Mouse (Mus musculus) kidney, postnatal 25 days (tissue): ENCODE measurements at regions not wholly inside any gene's neighbourhood (a gene's known extent, or its start where the extent isn't known, plus 50 kb on each side); places are given as distances from the start of the nearest gene placed in this dataset.

Experiments
- DNase-seq, 2 experiments: peaks; one replicate each; pipeline ENCODE4 v3.0.0; 2021; ENCODE audit warnings: mixed read lengths in 2 of 2

DNA sequence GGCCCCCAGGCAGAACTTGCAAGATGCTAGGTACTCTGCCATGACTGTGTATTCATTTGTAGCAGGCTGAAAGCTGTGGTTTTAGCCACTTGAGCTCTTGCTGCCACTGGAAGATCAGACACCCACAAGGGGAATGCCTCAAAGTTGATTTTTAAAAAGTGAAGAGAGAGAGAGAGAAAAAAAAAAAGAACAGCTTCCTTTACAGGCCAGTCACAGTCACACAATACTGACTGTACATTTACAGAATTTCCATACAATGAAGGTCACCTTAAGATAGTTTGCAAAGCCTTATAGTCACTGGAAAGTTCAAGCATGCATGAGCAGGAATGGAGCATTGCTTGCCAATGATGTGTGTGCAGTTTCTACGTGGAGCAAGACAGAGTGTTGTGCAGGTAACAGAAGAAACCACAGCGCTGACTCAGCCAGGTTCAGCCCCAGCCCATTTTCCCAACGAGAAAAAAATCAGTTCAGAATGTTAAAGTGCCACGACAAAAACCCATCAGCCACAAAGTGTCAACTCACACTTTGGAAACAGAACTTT, 109.3 kb upstream of the Ado start:
- DNase-seq: no peak

DNA sequence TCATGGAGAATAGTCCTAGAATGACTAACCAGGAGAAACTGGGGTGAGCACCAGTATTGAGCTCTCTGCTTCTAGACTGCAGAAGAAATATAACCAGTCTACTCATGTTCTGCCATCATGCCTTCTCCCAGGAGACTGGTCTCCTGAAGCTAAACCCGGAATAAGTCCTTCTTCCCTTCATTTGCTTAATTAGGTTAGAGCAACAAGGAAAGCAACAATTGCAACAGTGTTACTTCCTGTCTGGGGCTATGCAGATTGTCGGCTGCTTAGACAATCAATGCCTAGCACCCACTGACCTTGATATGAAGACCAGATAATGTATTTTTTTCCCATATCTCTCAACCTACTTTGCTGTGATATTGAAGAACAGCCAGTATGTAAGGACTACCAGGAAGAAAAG, 108.5 kb upstream of the Ado start:
- DNase-seq: no peak

DNA sequence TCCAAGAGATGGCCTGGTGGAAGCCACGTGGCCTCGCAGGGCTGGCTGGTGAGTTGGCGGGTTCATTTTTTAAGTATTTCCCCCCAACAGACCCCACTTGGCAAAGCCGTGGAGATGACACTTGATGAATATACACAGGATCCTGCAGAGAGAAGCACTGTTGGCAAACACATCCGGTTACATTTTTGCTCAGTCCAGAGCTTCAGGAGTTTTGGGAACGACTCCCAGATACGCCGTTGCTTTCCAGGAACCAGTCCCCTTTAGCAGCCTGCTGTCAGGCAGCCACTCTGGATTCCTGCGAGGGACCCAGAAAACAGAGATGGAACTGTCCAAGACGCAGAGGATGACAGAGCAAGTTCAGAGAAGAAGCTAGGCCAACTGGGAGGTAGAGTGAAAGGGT, 105.8 kb upstream of the Ado start:
- no peak for DNase-seq

DNA sequence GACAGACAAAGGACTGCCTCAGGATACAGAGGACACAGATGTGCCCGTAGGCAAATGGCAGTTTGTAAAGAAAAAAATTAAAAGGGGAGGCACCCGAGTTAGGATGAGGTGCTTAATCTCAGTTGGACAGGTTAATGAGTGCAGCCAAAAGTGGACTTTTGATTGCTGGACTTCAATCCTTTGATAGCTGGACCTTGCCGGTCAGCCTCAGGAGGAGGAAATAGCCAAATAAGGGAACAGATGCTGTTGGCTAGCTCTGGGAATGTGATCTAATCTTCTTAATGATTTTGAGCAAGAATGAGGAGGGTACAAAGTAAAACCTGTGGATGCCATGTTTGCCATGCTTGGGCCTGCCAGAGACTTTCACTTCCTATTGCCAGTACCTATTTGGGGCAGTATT, 103.5 kb upstream of the Ado start:
- no peak for DNase-seq

DNA sequence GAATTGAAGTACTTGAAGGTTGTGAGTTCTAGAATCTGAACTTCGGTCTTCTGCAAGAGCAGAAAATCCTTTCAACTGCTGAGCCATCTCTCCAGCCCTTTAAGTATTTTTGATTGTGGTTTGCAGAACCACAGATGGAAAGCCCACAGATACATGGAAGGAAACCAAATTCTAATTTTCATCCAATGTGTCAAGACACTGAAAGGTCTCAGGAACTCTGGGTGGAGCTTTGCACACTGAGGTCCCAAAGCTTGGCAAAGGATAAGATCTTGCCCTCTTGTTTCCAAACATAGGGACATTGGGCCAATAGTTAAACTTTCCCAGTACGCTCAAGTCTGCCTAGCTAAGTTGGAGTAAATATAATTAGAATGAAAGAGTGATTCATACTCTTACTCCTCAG, 102.6 kb upstream of the Ado start:
- DNase-seq: no peak

DNA sequence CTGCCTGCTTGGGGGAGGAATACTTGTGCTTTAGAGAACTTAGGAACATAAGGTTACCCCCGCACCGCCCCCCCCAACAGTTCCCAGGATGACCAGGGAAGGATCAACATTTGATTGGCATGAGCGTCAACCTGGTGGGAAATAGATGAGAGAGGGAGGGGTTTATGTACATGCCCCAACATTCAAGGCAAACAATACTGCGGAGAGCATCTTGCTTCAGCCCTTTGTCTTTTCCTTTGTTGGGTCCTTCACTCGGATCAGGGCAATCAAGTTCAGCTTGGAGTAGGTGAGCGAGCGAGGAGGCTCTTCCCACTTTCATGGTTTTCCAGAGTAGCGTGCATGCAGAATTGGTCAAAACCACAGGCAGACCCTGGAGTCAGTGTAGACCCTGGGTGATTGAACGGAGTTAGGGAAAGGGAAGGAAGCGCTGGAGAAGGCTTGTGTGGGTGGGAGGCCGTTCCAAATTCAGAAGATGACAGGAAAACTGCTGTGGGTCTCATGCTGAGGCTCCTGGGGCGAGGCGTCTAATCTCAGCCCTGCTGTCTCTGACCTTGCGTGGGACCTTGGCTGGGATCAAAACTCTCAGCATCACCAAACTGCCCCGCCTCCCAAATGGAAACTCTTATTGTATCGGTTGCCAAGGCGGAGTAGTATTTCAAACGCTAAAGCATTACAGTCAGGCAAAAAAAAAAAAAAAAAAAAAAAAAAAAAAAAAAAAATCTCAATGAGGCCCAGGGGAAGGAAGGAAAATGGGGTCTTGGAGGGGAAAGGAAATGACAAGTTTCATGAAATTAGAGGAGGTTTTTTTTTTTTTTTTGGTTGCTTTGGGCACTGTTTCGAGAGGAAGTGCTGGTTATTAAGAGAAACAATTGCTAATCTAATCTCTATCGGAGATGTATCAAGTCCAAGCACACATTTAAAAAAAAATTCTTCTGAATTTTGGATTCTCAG, 99.3 kb upstream of the Ado start:
- peak; percentile 44 to 55 for DNase-seq

DNA sequence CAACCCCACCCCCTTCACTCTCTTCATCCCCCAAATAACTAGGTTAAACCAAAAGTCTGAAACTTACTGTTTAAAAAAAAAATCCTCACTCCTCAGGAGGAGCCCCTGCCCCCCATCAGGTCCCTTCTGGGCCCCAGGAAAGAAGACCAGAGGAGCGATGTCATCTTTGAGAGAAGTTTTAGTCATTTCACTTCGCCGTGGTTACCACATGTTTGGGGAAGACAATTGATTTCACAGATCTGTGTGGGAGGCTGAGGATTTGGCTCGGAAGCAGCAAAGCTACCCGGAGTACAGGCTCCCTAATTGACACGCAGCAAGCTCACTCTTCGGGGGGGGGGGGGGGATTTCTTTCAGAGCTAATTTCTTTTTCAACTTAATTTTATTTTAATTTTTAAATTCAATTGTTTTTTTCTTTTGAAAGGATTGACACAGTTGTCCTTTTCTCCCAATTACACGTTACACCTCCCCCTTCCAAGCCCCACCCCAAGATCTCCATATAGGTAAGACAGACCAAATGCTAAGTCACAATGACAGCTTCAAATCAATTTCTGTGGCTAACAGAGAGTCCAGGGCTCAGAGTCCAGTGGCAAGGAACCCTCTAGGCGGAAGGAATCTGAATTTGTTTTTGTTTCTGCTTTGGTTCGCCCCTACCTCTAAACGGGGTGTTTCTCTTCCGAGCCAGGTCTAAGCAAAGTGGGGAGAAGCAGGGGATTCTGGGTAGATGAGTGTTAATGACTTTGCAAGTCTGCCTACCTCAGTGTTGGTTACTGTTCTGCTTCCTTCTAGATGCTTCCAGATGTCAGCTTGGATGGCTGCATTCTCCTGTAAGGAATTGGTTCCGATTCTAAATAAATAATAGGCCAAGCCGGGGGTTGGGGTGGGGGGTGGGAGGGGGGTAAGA, 98.2 kb upstream of the Ado start:
- no peak for DNase-seq

DNA sequence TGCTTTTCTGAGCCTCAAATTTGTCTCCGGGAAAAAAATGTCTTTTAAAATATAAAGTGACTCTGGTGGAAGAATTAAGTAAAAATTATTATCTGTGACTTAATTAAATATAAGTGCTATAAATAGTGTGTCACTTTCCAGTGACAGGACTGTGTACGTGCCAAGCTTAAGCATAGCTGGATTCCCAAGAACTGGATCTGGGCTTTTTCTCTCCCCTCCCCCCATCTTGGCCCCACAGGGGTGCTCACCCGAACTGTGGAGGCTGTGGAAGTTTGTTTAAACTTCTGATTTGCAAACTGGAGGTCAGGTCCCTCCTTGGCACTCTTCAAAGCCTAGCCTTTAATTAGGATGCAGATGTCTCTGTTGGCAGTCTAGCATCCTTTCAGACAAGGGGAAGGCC, 97.1 kb upstream of the Ado start:
- no peak for DNase-seq

DNA sequence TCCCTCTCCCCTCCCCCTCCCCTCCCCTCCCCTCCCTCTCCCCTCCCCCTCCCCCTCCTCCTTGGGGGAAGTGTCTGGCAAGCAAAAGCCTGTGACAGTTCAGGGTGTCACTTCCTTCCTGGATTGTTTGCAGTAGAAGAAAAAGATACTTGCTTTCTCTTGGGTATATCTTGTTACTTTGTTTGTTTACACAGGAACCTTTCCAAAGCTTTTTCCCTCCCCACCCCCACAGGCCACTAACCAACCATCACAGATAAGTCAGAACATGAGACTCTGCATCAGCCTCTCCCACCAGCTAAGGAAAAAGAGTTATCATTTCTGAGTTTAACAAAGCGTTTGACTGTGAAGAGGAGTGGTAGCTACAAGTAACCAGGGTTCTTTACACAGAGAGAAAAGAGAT, 95.5 kb upstream of the Ado start:
- DNase-seq: peak; percentile 55 to 57

DNA sequence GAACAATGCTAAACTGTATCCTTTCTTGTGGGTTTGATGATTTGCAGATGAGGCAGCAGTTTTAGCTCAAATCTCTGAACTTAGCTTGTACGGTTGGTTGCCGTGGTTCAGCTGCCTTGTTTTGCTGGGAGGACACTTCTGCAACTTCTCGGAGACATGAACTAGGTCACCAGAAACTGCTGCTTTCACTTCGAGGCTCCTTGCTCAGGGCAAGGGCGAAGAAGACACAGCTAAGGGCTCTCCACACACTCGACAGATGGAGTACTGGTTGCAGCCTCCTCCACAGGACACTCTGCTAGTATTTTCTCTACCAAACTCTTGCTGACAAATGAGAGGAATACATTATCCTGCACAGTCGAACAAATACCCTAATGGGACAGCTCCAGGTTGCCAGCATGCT, 94.9 kb upstream of the Ado start:
- DNase-seq: no peak

DNA sequence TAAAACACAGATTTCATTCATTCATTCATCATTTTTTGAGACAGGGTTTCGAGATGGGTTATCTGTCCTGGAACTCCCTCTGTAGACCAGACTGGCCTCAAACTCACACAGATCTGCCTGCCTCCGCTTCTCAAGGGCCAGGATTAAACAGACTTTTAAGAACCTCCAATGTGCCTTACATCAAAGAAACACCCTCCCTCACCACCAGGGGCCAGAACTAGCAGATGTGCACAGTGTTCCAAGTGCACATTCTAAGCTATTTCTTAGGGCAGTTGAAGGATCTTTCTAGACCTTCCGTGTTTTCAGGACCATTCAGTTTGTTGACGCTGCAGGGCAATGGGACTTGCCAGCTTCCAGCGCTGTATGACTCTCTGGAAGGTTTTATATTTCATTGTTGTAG, 88.6 kb upstream of the Ado start:
- no peak for DNase-seq

DNA sequence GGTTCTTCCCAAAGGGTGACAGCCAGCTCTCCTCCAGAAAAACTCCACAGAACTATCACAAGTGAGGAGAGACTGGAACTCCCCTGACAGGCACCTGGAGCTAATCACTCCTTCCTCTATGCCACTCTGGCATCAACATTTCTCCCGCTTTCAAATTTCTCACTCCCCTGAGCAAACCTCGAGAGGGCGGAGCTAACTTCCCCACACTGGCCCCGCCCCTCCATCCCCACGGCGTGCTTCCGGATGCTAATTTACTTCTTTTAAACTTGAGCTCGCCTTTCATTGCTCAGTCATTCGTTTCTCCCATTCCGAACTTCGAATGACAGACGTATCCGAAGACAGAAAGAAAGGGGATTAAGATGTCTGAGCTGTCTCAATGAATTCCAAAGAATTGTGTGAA, 87.8 kb upstream of the Ado start:
- DNase-seq: peak in 1 of 2 experiments; percentile 25

DNA sequence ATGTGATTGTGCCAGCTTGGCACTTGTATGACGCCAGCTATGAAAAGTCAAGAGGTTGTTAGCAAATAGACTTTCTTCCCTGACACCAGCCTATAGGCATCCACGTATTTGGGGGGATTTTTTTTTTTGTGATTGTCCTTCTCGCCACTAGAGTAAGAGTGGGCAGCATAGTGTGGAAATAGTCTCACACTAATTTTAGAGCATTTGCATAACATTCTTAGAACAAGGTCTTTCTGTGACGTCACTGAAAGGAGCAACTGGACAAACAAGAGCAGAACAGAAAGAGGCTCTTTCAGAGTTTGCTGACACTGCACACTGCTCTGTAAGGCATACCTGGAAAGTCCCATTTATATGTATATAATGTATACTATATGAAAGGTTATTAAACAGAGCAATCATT, 86.0 kb upstream of the Ado start:
- no peak for DNase-seq

DNA sequence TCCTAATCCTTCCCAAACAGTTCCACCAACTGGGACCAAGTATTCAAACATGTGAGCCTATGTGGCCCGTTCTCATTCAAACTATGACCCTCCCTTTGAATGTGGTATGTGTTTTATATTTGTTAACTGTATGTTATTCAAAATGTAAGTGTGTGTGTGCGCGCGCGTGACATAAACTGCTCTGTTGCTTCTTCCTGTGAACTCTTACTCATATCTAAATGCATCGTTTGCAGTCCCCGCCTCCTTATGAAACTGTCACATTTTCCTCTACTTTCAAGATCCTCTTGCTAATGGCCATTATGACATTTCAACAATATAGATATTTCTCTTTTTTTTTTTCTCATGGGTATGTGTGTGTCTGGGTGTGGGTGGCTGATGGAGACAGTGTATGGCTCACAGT, 84.3 kb upstream of the Ado start:
- no peak for DNase-seq

DNA sequence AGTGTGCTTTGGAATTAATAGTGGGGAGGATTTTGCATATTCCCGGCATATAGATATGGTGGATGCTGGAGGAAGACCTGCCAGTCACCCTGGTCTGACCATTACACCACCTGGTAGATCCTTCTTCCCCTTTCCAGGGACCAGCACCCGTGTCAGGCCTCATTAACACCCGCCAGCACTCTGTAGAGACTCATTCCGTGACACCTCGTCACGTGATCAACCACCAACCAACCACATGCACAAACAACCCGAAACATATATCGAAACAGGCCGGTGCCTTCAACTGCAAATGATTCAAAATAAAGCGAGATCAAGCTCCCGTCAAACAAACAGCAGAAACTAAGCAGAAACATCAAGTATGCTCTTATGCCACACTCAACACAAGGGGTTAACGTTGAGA, 74.6 kb upstream of the Ado start:
- DNase-seq: no peak

DNA sequence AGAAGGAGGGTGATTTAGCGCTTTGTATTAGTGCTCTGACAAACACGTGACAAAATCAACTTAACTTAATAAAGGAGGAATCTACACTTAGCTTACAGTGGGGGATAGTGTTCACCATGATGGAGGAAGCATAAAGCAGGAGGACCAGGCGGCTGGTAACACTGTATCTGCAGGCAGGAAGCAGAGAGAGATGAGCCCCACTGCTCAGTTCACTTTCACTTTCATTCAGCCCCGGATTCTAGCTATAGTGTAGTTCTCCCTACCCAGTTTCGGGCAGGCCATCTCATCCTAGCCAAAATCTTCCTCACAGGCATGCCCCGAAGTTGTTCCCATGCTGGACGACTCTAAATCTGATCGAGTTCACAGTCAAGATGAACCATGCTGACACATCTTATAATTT, 71.3 kb upstream of the Ado start:
- no peak for DNase-seq

DNA sequence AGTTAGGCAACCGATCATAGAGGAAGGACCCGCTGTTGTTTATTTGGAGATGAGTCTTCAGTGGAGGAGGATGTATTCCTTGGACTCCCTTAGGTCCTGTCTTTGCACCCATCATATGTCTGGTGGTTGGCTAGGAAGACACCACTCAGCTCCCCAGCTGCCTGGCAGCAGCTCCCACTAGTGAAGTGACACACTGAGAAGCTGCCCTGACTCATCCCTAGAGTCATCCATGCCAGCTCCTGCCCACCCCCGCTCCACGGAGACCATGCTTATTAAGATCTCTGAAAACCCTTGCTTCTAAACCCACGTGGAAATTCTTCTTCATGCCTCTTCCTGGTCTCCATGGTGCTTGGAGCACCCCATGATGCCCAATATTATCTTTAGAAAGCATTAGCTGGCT, 69.4 kb upstream of the Ado start:
- no peak for DNase-seq

DNA sequence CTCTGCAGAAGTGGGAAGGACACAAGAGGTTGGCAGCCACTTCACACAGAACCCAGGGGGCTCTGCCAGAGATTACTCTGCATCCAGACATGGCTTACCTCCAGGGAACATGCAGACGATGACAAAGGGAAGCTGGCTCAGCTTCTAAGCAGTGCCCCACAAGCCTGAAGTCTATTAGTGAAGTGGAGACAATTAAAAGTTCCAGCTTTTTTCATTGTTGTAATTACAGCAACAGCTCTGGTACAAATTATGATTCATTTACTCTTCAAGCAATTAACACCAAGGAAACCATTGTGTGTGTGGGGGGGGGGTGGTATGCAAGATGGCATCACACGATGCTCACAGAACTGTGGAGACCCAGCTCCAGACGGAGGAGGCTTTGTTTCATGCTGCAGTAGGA, 66.3 kb upstream of the Ado start:
- no peak for DNase-seq

DNA sequence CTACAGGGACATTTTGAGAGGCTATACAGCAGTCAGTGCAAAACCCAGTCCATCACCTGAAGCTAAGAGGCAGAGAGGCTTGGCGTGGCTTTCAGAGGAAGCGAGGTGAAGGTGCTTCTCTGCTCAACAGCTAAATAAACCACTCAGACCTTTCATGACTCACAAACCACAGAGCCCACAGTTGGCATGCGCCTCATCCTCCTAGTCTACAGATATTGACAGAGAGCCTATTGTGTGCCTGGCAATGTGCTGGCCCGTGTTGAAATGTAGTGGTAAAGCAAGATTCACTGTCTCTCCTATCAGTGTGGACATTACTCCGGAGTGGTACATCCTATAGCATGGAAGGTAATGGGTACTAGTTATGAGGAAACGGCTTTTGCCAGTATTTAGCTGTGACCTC, 61.9 kb upstream of the Ado start:
- no peak for DNase-seq

DNA sequence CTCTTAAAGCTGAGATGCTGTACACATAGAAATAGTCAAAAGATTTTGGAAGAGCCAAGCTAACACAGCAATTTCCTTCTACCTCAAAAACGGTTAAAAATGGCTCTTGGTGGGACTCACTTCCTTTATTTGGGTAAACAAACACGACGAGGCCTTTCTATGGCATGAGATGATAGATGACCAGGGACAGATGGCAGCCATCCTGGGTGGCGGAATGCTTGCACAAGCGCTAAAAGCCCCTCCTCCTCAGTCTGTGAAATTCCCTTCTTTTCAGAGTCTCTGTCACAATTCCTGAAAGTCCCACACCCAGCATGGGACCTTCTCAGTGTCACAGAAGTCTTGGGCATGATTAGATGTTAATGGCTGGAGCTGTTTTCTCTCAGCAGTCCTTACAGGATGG, 59.3 kb upstream of the Ado start:
- no peak for DNase-seq

DNA sequence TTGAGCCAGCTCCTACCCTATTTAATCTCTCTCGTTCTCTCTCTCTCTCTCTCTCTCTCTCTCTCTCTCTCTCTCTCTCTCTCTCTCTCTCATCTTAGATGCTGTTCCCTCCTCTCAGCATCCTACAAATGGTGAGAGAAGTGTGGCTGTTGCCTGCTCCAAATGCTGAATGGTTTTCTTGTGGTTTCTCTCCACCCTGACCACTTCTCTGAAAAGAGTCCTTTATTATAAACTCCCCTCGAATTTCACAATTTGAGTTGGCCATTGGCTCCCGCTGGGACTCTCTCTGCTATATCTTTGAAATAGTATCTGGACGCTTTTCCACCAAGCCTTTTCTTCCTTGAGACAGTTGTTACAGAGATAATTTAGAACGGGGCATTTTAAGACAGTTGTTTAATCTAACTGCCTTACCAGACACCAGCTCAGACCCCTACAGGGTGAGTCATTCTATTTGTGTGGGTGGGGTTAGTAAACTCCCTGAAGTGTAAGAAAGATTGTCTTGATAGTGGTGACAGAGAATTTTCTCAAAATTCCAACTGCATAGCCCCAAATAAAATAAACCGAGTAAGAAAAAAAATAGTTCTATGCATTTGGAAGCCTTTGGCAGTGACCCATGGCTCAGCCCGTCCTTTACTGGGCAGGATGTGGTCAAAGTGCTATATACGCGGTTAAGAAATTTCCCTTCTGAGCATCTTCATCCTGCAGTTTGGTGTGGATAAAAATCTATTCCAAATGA, 58.7 kb upstream of the Ado start:
- DNase-seq: no peak

DNA sequence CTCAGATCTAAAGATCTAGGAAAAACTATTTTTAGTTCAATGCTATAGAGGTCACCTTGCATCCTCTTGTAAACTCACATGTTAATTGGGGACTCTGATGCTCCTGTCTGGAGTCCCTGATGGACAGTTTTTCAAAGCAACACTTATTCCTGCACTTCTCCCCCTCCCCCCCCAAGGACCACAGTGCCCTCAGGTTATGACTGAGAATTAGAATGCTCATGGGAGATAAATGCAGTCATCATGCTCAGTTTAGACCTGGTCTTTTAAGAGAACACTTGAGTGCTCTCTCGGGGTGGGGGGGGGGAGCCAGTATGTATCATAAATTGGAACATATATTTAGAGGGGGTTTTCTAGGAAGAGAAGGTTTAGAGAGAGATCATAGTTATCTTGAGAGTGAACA, 58.0 kb upstream of the Ado start:
- DNase-seq: no peak

DNA sequence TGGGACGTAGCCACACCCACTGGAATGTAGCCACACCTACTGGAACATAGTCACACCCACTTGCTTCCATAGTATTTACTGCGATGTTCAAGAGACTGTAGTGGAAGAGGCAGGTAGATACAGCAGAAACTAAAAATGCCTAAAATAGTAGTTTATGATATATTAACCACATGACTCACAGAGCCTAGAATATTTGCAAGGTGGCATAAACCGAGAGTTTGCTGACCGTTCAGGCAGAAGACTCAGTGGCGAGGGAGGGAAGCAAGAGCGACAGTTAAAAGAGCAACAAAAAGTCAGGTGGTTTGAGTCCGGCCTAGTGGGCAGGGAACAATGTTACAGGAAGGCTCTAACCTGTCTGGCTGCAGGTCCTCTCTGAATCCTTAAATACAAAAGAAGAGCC, 50.6 kb upstream of the Ado start:
- DNase-seq: no peak
